Mouse (Mus musculus) cerebellum, postnatal 36 days (tissue): ENCODE data around the gene Atf6.
A peak's percentile ranks its signal among the peaks of the same experiment; 100 is the strongest.

Source experiments
- DNase-seq, 2 experiments: peaks; one replicate each; pipeline ENCODE4 v3.0.0; 2021 to 2022; ENCODE audit warnings: mixed read lengths in 2 of 2

Atf6 gene

GRCm38 (mm10) chr1:170844380-170844779 is 23.2 kb downstream of the Atf6 start:
- DNase-seq: no peak

GRCm38 (mm10) chr1:170839685-170840084 is 27.9 kb downstream of the Atf6 start:
- no peak for DNase-seq

- peak in 1 of 2 experiments; percentile 17 for DNase-seq
Observed at GRCm38 (mm10) chr1:170834756-170835155, 32.8 kb downstream of the Atf6 start.

- no peak for DNase-seq
Observed at GRCm38 (mm10) chr1:170829781-170830180, 37.8 kb downstream of the Atf6 start.

GRCm38 (mm10) chr1:170829344-170829743 is 38.2 kb downstream of the Atf6 start:
- DNase-seq: no peak

GRCm38 (mm10) chr1:170820103-170820814 is 47.3 kb downstream of the Atf6 start:
- DNase-seq: no peak

- DNase-seq: no peak
Observed at GRCm38 (mm10) chr1:170815287-170816004, 52.1 kb downstream of the Atf6 start.

- DNase-seq: no peak
Observed at GRCm38 (mm10) chr1:170812822-170813221, 54.7 kb downstream of the Atf6 start.

- no peak for DNase-seq
Observed at GRCm38 (mm10) chr1:170807600-170808270, 59.8 kb downstream of the Atf6 start.

GRCm38 (mm10) chr1:170804721-170805120 is 62.9 kb downstream of the Atf6 start:
- no peak for DNase-seq

GRCm38 (mm10) chr1:170802669-170803068 is 64.9 kb downstream of the Atf6 start:
- DNase-seq: no peak

GRCm38 (mm10) chr1:170800694-170801093 is 66.9 kb downstream of the Atf6 start:
- no peak for DNase-seq

- DNase-seq: no peak
Observed at GRCm38 (mm10) chr1:170795741-170796347, 71.7 kb downstream of the Atf6 start.

- no peak for DNase-seq
Observed at GRCm38 (mm10) chr1:170791542-170791941, 76.0 kb downstream of the Atf6 start.

- DNase-seq: no peak
Observed at GRCm38 (mm10) chr1:170791001-170791400, 76.6 kb downstream of the Atf6 start.

GRCm38 (mm10) chr1:170787643-170788042 is 79.9 kb downstream of the Atf6 start:
- no peak for DNase-seq

- no peak for DNase-seq
Observed at GRCm38 (mm10) chr1:170786570-170787341, 80.8 kb downstream of the Atf6 start.

- DNase-seq: no peak
Observed at GRCm38 (mm10) chr1:170777688-170778087, 89.9 kb downstream of the Atf6 start.

GRCm38 (mm10) chr1:170774431-170774830 is 93.1 kb downstream of the Atf6 start:
- DNase-seq: no peak

GRCm38 (mm10) chr1:170773506-170773905 is 94.1 kb downstream of the Atf6 start:
- DNase-seq: no peak

GRCm38 (mm10) chr1:170771437-170772003 is 96.1 kb downstream of the Atf6 start:
- no peak for DNase-seq

- no peak for DNase-seq
Observed at GRCm38 (mm10) chr1:170770691-170771090, 96.9 kb downstream of the Atf6 start.
